Mouse (Mus musculus) CD4-positive, CD25-positive, alpha-beta regulatory T cell, adult 2 months (primary cell): ENCODE measurements around the gene Mrpl47.
"Not testable (repeated sequence)": the region's sequence is repeated elsewhere in the genome, so short reads cannot be mapped to it uniquely, and the experiment has no call there.

Experiments
- DNase-seq: peaks from one replicate; pipeline ENCODE4 v3.0.0-alpha.2; 2012; ENCODE audit warnings: low read depth, low spot score

Gene Mrpl47

DNA sequence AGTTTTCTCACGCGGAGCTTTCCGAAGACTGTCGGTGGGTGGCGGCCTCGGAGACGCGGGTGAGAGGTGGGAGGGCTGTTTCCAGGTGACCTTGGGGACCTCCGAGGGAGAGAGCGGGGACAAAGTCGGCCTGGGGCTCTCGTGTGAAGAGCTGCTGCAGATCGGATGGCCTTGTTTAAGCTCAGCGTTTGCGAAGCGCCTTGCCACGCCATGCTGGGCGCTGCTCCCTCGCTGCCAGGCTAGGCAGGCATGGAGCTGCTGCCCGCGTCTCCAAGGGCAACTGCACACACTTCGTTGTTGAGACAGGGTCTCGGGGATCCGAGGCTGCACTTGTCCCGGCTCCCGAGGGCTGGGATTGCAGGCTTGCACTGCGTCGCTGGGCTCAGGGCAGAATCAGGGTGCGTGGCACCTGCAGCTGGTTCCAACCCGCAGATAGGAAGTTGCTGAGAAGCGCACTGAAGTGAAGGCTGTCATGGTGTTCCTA is at the start of gene Mrpl47:
TSS of gene Mrpl47 (minus strand) at position 434 of the 484 bp plus-strand sequence.
- no peak for DNase-seq

DNA sequence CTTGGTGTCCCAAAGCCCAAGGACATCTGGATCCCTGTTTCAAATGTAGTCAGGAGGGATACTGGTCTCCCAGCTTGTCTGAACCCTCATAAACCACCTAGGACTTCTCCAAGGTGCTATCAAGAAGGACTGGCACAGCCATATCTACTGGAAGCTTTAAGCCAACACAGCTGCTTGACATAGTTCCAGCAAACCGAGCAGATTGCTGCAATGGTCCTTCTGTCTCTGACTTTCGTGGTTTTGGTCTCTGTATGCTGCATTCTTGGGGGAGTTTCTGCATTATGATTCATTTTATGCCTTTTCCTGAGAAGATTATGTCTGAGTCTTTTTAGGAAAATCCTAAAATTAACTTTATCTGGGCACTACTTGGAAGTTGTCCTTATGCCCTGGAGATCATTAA is 33.4 kb upstream of the Mrpl47 start:
- no peak for DNase-seq

GRCm38 (mm10) chr3:32763902-32764301 is 26.5 kb upstream of the Mrpl47 start:
- no peak for DNase-seq

DNA sequence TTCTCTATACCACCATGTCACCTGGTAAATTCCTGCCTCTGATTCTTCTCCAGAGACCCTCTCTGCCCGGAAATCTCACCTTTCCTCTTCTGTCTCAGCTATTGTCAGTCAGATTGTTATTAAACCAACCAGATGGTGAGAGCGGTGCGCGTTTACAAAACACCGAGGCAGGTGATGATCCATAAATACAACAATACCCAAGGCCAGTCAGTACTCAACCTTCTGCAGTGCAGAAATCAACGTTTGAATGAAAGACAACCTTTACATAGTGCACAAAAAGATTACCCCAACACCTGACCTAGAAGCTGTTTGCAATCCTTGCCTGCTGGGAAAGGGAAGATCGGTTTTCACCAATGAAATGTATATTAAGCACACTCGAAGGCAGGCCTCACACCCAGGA is 25.6 kb upstream of the Mrpl47 start:
- DNase-seq, result no peak

DNA sequence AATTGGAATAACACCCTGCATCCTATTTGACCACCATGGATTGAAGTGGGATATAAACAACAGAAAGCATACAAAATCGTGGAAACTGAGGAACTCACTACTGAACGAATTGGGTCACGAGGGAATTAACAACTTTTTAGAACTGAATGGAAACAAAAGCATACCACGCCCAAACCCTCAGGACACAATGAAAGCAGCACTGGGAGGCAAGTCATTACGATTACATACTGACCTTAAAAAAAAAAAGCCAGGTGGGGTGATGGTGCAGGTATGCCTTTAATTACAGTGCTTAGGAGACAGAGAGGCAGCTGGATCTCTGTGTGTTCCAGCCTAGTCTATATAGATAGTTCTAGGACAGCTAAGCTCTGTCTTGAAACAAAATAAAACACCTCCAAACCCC is 21.8 kb upstream of the Mrpl47 start:
- no peak for DNase-seq

- DNase-seq, result no peak
Observed at GRCm38 (mm10) chr3:32754384-32754915, 17.0 kb upstream of the Mrpl47 start.

DNA sequence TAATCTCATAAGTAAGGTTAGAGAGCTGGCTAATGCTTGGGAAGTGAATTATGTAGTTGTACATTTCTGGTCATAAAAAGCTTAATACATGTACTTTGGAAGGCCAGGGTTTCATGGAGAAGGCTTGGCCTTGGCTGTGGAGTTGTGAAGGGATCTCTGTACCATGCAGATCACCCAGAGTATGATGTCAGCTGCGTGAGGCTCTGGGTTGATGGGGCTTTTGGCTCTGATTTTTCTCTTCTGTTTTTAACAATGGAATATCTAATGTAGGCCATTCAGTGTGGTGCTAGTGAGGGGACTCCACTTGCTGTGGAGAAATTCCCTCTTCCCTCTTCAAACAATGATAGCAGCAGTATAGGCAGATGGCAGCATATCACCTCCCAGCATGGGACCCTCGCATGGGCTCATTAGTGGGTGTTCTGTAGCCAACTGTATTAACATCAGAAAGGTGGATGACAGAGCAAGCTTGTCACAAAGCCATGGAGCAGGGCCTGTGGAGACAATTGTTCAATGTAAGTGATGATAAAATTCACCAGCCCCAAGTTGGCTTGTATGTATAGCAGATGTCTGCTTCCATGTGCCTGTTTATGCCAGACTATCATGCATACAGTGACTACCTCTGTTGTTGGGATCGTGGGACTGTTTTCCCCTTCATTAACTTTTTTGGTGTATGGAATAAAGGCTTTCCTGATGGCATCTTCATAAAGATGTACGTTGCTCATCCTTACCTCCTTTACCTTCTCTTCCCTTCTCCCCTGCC is 12.6 kb upstream of the Mrpl47 start:
- no peak for DNase-seq

DNA sequence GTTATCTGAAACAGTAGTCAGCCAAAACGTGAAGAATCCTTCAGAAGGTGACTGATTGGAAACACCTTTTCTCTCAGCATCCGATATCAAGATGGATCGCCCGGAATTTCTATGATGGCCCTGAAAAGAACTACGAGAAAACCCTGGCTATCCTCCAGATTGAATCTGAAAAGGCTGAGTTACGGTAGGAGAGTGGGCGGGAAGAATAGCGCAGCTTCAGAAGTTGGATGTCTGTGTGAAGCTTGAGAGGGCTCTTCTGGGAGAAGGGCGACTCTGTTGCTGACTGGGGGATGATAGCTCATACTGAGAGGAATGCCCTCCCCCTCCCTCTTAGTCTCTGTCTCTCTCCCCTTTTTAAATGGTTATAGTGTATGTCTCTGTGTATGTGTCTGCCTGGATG is 11.0 kb upstream of the Mrpl47 start:
- no peak for DNase-seq

- DNase-seq, result not testable (repeated sequence)
Observed at GRCm38 (mm10) chr3:32745426-32745825, 8.0 kb upstream of the Mrpl47 start.

GRCm38 (mm10) chr3:32745001-32745400 is 7.6 kb upstream of the Mrpl47 start:
- DNase-seq, result no peak

- no peak for DNase-seq
Observed at GRCm38 (mm10) chr3:32742276-32742780, 4.9 kb upstream of the Mrpl47 start.

DNA sequence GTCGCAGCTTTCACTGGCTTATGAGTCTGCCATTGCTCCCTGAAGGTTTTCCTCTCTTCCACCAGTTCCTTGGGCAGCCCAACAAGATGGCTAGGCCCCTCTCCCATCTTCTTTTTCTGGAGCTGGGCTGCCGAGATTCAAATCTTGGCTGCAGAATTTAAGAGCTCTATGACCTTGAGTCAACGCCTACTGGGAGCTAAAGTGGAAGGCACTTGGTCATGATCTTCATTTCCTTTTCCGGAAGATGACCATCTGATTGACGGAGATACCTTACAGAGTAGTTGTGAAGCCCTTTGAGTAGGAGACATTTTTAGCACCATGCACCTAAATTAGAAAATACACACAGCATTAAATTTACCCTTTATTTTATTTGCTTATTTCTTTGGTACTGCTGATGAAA is 1.1 kb upstream of the Mrpl47 start:
- DNase-seq, result no peak

GRCm38 (mm10) chr3:32736244-32737171 is 897 bp downstream of the Mrpl47 start, which contains the start of gene Ndufb5:
Gene Ndufb5 (plus strand): TSS chr3:32736990.
- DNase-seq, result peak; percentile 99

- no peak for DNase-seq
Observed at GRCm38 (mm10) chr3:32727861-32728260, 9.5 kb downstream of the Mrpl47 start.

- no peak for DNase-seq
Observed at GRCm38 (mm10) chr3:32725951-32726350, 11.5 kb downstream of the Mrpl47 start.

- no peak for DNase-seq
Observed at GRCm38 (mm10) chr3:32724191-32724590, 13.2 kb downstream of the Mrpl47 start.

- DNase-seq, result no peak
Observed at GRCm38 (mm10) chr3:32718271-32718670, 19.1 kb downstream of the Mrpl47 start.

DNA sequence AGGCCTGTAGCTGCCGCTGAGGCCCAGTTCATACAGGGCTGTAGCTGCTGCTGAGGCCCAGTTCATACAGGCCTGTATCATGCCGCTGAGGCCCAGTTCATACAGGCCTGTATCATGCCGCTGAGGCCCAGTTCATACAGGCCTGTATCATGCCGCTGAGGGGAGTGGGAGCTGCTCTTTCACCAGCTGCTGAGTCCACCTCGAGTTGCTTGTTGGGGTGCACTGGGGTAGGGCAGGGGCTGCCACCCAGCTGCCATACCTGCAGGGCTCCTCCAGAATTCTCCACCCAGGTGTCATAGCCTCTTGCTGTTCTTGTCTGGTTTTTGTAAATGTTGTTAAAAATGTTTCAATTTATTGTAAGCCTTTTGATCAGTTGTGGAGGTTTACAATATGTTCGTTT is 20.0 kb downstream of the Mrpl47 start:
- not testable (repeated sequence) for DNase-seq

GRCm38 (mm10) chr3:32713711-32714110 is 23.7 kb downstream of the Mrpl47 start:
- no peak for DNase-seq

DNA sequence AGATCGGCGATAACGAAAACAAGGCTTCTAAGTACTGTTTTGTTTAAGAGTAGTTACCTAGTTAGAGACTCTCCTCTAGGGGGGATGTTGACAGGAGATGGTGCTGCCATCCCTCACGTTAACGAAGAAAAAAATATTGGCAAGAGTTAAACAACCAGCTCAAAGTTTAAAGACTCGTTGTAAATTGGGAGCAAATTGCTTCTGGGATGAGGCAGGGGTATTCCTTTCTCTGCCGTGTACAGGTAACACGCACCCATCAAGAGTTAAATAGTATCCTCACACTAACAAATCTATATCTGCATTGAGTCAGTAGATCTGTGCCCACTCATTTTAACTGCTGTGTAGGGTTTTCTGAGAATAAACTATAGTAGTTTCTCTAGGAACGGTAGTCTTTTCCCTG is 28.0 kb downstream of the Mrpl47 start:
- no peak for DNase-seq

DNA sequence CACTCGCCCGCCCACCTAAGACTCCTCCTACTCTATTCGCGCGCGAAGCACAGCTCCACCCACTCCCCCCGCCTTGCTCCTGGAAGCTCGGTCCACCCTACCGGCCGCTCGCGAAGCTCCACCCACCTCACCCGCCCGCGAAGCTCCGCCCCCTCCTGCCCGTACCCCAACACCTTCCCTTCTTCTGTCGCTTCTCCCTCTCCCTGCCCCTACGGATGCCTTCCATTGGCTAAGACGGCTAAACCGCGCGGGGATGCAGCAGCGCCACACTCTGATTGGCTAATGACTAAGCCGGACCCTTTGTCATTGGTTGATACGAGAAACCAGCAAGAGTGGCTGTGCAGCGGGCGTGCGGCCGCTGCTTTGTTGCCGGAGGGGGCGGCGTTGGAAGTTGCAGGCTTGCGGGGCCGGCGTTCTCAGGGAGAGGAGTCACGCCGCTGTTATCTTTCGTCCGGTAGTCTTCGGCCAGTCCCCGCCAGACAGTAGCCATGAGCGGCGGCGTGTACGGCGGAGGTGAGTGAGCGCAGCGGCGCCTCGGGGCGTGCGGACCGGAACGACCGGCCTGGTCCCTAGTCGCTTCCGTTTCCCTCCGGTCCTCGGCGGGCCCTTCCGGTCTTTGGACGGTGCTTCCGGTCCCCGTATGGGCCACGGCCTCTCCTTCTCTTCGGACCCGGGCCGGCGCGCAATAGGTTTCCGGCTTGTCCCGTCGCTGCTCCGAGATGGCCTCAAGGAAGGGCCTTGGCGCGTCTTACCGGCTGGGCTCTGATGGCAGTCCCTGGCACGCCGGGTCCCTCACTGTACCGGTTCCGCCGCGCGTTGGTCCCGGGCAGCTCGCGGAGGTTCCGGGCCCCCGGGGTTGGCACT is 28.8 kb downstream of the Mrpl47 start:
- DNase-seq, result peak; percentile 100
